Mouse (Mus musculus) forebrain, embryonic 16.5 days (tissue): ENCODE results near the gene Terb2. TPM values are rescaled to one million over a fixed set of nuclear protein-coding genes. Genes with fewer than 3 reads are reported as not detected.

Experiments used
- ATAC-seq: fragments of 200-750 bp; cut with Nextera tagmentation; 2 replicates; pipeline ENCODE4 v1.8.0; 2017; ENCODE audit warnings: mild to moderate bottlenecking, moderate library complexity
- H3K27ac ChIP-seq: fragments of 300-500 bp; sonication (generic); 2 replicates; pipeline ENCODE4 v1.5.1; 2014; ENCODE audit warnings: low read length, control low read depth
- H3K27me3 ChIP-seq: fragments of 300-500 bp; sonication (generic); replicated peaks from 2 replicates; pipeline ENCODE4 v1.6.1; 2014; ENCODE audit warnings: low read length; ENCODE audit not compliant: control insufficient read depth, insufficient read depth
- H3K36me3 ChIP-seq: fragments of 300-500 bp; sonication (generic); 2 replicates; pipeline ENCODE4 v1.6.1; 2014; ENCODE audit not compliant: control insufficient read depth, insufficient read depth
- H3K4me1 ChIP-seq: fragments of 300-500 bp; sonication (generic); replicated peaks from 2 replicates; pipeline ENCODE4 v1.6.1; 2014; ENCODE audit warnings: low read length; ENCODE audit not compliant: control insufficient read depth, insufficient read depth
- H3K4me2 ChIP-seq: fragments of 300-500 bp; sonication (generic); 2 replicates; pipeline ENCODE4 v1.6.1; 2014; ENCODE audit warnings: mild to moderate bottlenecking, low read length, control low read depth
- H3K4me3 ChIP-seq: fragments of 300-500 bp; sonication (generic); replicated peaks from 2 replicates; pipeline ENCODE4 v1.5.1; 2014; ENCODE audit warnings: mild to moderate bottlenecking, low read length, control low read depth
- H3K9ac ChIP-seq: fragments of 300-500 bp; sonication (generic); replicated peaks from 2 replicates; pipeline ENCODE4 v1.6.1; 2014; ENCODE audit warnings: low read depth, low read length, control low read depth
- H3K9me3 ChIP-seq: fragments of 300-500 bp; sonication (generic); 2 replicates; pipeline ENCODE4 v1.6.1; 2016; ENCODE audit warnings: low read length; ENCODE audit not compliant: control insufficient read depth
- WGBS: fragments of 180-500 bp; shearing (Covaris S2); extraction: QIAGEN DNeasy Blood & Tissue Kit; methylation state at CpG from one replicate; pipeline ENCODE4 v1.1.7; 2014; 5-methylcytosine and 5-hydroxymethylcytosine counted together
- polyA plus RNA-seq: library from polyadenylated mRNA; unstranded; fragments of >200 nt; fragmentation: Nextera tagmentation; extraction: Ambion mirVana; gene quantifications from 2 replicates; pipeline ENCODE4 v1.2.1, GENCODE M21; 2015

The Terb2 gene
- polyA plus RNA-seq, 1 experiment from 2014 or later: not detected

DNA sequence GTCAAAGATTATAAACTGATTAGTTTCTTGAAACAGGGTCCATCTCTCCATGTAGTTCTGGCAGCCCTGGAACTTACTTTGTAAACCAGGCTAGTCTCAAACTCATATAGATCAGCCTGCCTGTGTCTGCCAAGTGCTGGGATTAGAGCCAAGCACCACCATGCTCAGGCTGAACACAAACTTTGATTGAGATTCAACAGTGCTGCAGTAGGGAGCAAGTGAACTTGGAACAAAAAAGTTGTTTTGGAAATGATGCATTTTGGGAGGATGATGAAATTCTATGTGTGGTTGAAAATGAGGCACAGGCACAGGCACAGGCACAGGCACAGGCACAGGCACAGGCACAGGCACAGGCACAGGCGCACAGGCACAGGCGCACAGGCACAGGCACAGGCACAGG, 13.9 kb upstream of the Terb2 start:
- H3K4me1 ChIP-seq: no peaks in the 10 kb centered on the region
- H3K4me3 ChIP-seq: no peak overlapping the region
- H3K36me3 ChIP-seq: no peaks in the 10 kb centered on the region
- 87% methylated on average over 2 of the region's 2 CpGs for WGBS
- 0 out of 2 replicates have a peak, but pooled peaks have one; percentile 45 for ATAC-seq
- no peaks in the 10 kb centered on the region for H3K27me3 ChIP-seq
- no peak overlapping the region for H3K27ac ChIP-seq
- H3K4me2 ChIP-seq: no peak overlapping the region
- no peak overlapping the region for H3K9ac ChIP-seq
- no peaks in the 10 kb centered on the region for H3K9me3 ChIP-seq

GRCm38 (mm10) chr2:122180051-122180822, 5.8 kb upstream of the Terb2 start:
- no peak for ATAC-seq
- H3K36me3 ChIP-seq: no peaks in the 10 kb centered on the region
- no peak overlapping the region for H3K27ac ChIP-seq
- H3K9ac ChIP-seq: no peak overlapping the region
- no peak overlapping the region for H3K4me3 ChIP-seq
- 73% methylated on average over 8 of the region's 8 CpGs for WGBS
- H3K4me2 ChIP-seq: no peak overlapping the region
- no peaks in the 10 kb centered on the region for H3K27me3 ChIP-seq
- H3K9me3 ChIP-seq: no peaks in the 10 kb centered on the region
- H3K4me1 ChIP-seq: no peaks in the 10 kb centered on the region

DNA sequence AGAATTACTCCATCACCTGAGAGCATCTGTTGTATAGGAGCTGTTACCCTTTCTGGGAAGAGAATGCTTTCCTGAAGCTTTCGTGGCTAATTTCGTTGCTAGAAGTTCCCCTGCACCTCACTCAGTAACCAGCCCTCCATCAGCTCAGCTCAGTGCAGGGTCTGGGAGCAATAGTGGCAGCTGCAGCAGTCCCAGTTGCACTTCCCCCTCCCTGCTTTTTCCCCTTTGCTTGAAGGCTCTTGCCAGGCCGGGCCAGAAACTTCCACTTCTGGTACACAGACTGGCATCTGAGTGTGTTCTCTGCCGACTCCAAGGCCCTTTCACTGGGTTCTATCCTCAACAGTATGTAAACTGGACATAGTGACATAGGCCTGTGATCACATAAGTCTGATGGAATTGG, 986 bp upstream of the Terb2 start:
- 95% methylated on average over 4 of the region's 4 CpGs for WGBS

GRCm38 (mm10) chr2:122186751-122187150, 679 bp downstream of the Terb2 start:
- H3K27me3 ChIP-seq: no peaks in the 10 kb centered on the region
- 97% methylated on average over 3 of the region's 3 CpGs for WGBS
- no peaks in the 10 kb centered on the region for H3K9me3 ChIP-seq
- ATAC-seq: no peak
- H3K36me3 ChIP-seq: no peaks in the 10 kb centered on the region
- H3K4me2 ChIP-seq: no peak overlapping the region
- H3K27ac ChIP-seq: no peak overlapping the region
- H3K4me1 ChIP-seq: no peaks in the 10 kb centered on the region
- H3K4me3 ChIP-seq: no peak overlapping the region
- H3K9ac ChIP-seq: no peak overlapping the region

More for the DNA sequence above, 986 bp upstream of the Terb2 start:
- H3K4me2 ChIP-seq: no peak overlapping the region
- no peaks in the 10 kb centered on the region for H3K27me3 ChIP-seq
- H3K4me3 ChIP-seq: no peak overlapping the region
- H3K9me3 ChIP-seq: no peaks in the 10 kb centered on the region
- no peaks in the 10 kb centered on the region for H3K36me3 ChIP-seq
- H3K27ac ChIP-seq: no peak overlapping the region
- no peaks in the 10 kb centered on the region for H3K4me1 ChIP-seq
- no peak for ATAC-seq
- no peak overlapping the region for H3K9ac ChIP-seq

DNA sequence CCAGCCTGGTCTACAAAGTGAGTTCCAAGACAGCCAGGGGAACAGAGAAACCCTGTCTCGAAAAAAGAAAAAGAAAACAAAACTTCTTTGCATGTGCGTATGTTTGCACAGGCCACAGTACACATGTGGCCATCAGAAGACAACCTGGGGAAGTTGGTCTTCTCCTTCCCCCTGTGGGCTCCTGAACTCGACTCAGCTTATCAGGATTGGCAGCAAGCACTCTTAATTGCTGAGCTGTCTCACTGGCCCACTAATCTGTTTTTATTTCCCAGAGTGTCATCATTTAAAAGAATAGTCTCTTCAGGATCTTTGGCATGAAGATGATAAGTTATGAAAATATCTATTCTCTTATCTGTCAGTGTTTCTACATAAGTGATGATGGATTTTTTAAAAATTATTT, 5.8 kb downstream of the Terb2 start:
- no peak overlapping the region for H3K9ac ChIP-seq
- no peak overlapping the region for H3K4me2 ChIP-seq
- no peaks in the 10 kb centered on the region for H3K27me3 ChIP-seq
- ATAC-seq: no peak
- H3K36me3 ChIP-seq: no peaks in the 10 kb centered on the region
- H3K9me3 ChIP-seq: no peaks in the 10 kb centered on the region
- no peak overlapping the region for H3K27ac ChIP-seq
- WGBS: 80% methylated on average over 3 of the region's 3 CpGs
- no peak overlapping the region for H3K4me3 ChIP-seq
- H3K4me1 ChIP-seq: no peaks in the 10 kb centered on the region

DNA sequence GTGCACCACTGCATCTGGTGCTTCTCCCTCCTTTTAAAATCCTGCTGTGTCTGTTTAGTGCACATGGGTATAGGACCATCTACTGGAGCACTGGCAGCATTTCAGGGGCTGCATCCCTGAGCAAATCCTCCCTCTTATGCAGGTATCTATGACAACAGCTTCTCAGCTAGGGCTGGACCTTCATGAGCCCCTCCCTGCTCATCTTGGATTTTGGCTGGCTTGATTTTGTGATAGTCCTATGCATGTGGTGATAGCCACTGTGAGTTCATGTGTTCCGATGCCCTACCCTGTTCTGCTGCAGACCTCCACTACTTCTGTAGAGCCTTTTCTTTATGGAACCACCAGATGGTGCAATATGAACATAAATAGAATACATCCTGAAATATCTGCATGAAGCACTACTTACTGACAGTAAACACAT, 8.4 kb downstream of the Terb2 start:
- 48% methylated on average over 1 of the region's 1 CpGs for WGBS
- ATAC-seq: peak; percentile 66
- Histone ChIP-seq H3K27me3 (no peaks in the 10 kb centered on the region), H3K9ac (no peak overlapping the region), H3K4me2 (no peak overlapping the region), H3K9me3 (no peaks in the 10 kb centered on the region), H3K27ac (no peak overlapping the region), H3K36me3 (no peaks in the 10 kb centered on the region), H3K4me3 (no peak overlapping the region), H3K4me1 (no peaks in the 10 kb centered on the region)

- no peaks in the 10 kb centered on the region for H3K9me3 ChIP-seq
- no peak for ATAC-seq
- H3K4me3 ChIP-seq: no peak overlapping the region
- no peak overlapping the region for H3K9ac ChIP-seq
- H3K27me3 ChIP-seq: no peaks in the 10 kb centered on the region
- no peak overlapping the region for H3K27ac ChIP-seq
- H3K4me2 ChIP-seq: no peak overlapping the region
- H3K36me3 ChIP-seq: no peaks in the 10 kb centered on the region
- 81% methylated on average over 1 of the region's 1 CpGs for WGBS
- H3K4me1 ChIP-seq: no peaks in the 10 kb centered on the region
These were observed 15.4 kb downstream of the Terb2 start for GRCm38 (mm10) chr2:122201501-122201900.

GRCm38 (mm10) chr2:122206440-122207107, 20.5 kb downstream of the Terb2 start:
- Histone ChIP-seq H3K4me2 (no peak overlapping the region), H3K27me3 (no peaks in the 10 kb centered on the region), H3K4me1 (no peaks in the 10 kb centered on the region), H3K36me3 (no peaks in the 10 kb centered on the region), H3K27ac (no peak overlapping the region), H3K4me3 (no peak overlapping the region), H3K9me3 (no peaks in the 10 kb centered on the region), H3K9ac (no peak overlapping the region)
- WGBS: 80% methylated on average over 2 of the region's 2 CpGs
- ATAC-seq: no peak

GRCm38 (mm10) chr2:122210534-122211228, 24.6 kb downstream of the Terb2 start:
- Histone ChIP-seq H3K36me3 (no peaks in the 10 kb centered on the region), H3K9ac (no peak overlapping the region), H3K9me3 (no peaks in the 10 kb centered on the region), H3K27ac (no peak overlapping the region), H3K4me2 (no peak overlapping the region), H3K4me1 (no peaks in the 10 kb centered on the region), H3K27me3 (no peaks in the 10 kb centered on the region), H3K4me3 (no peak overlapping the region)
- WGBS: 45% methylated on average over 3 of the region's 3 CpGs
- ATAC-seq: no peak
